Mouse (Mus musculus): ENCODE results near the gene Taf4.

GRCm38 (mm10) chr2:179914246-179914645, 62.2 kb downstream of the Taf4 start:
- TF ChIP-seq CTCF (IDR thresholded peaks at IDR 0.05; ENCODE audit: insufficient read depth, low read depth, low read length) (no peak), POLR2A (IDR thresholded peaks at IDR 0.05; ENCODE audit: insufficient read depth, low read depth, low read length) (no peak)
